Mouse (Mus musculus) adipose tissue, adult 10 weeks (tissue): ENCODE measurements around the gene Grtp1. TPM values are rescaled to one million over a fixed set of nuclear protein-coding genes. Genes with fewer than 3 reads are reported as not detected.

Experiments
- polyA plus RNA-seq: library from polyadenylated mRNA; stranded (reverse); fragments of 350-450 nt; fragmentation: Illumina TruSeq; extraction: RNeasy Lipid Tissue Mini Kit (QIAGEN cat#74804); gene quantifications from one replicate; pipeline ENCODE4 v1.2.3, GENCODE M21; 2014; ENCODE audit warnings: low read depth, low replicate concordance

Gene Grtp1
- polyA plus RNA-seq = 14.5 TPM

GRCm38 (mm10) chr8:13200301-13201012, at the start of gene Grtp1:
Gene Grtp1 (minus strand): TSS chr8:13200620.

GRCm38 (mm10) chr8:13158718-13159376, 41.6 kb downstream of the Grtp1 start, which contains the start of gene Lamp1:
Gene Lamp1 (plus strand): TSS chr8:13159161.

Other genes with a start within 250 kb of the Grtp1 start
- gene F7, start 174.6 kb downstream of the Grtp1 start, polyA plus RNA-seq = 0.91 TPM
- 1.1 TPM for gene F10, start 163.3 kb downstream of the Grtp1 start, polyA plus RNA-seq
- gene Proz, start 139.7 kb downstream of the Grtp1 start, polyA plus RNA-seq = 0.97 TPM
- gene Pcid2, start 95.2 kb downstream of the Grtp1 start, polyA plus RNA-seq = 18.5 TPM
- gene Cul4a, start 95.0 kb downstream of the Grtp1 start, polyA plus RNA-seq = 53.9 TPM
- gene Lamp1, start 41.5 kb downstream of the Grtp1 start, polyA plus RNA-seq = 773 TPM
- gene Adprhl1, start 53.5 kb upstream of the Grtp1 start, polyA plus RNA-seq = not detected
- 14.8 TPM for gene Dcun1d2, start 87.5 kb upstream of the Grtp1 start, polyA plus RNA-seq
- gene Tmco3, start 87.6 kb upstream of the Grtp1 start, polyA plus RNA-seq = 17.6 TPM
- 38.7 TPM for gene Tfdp1, start 138.1 kb upstream of the Grtp1 start, polyA plus RNA-seq
- gene Atp4b, start 196.2 kb upstream of the Grtp1 start, polyA plus RNA-seq = not detected
- 0.04 TPM for gene Grk1, start 204.5 kb upstream of the Grtp1 start, polyA plus RNA-seq
- 2.5 TPM for gene Tmem255b, start 234.6 kb upstream of the Grtp1 start, polyA plus RNA-seq